Mouse (Mus musculus) stomach, postnatal 0 days (tissue): ENCODE data around the gene Cdk10.

Experiments used
- CTCF ChIP-seq: IDR thresholded peaks from 2 replicates; pipeline ENCODE4 v1.5.1; 2016; ENCODE audit warnings: antibody characterized with exemption, low read depth, mild to moderate bottlenecking, moderate library complexity
- EP300 ChIP-seq: optimal IDR thresholded peaks from 2 replicates; pipeline ENCODE3; 2016; ENCODE audit warnings: antibody characterized with exemption

DNA sequence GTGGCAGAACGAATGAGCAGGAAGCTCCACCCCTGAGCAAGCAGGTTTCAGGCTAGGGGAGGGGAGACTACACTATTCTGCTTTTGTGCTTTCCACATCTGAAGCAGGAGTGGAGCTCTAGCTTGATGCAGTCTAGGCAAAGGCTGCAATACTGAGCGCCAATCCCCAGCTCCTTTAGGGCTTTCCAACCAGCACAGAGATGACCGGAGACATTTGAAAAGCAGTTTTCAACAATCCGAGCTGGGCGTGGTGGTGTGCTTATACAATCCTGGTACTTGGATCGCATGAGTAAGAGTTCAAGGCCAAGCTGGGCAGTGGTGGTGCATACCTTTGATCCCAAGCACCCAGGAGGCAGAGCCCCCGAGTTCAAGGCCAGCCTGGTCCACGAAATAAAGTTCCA is 32.7 kb upstream of the Cdk10 start:
- TF ChIP-seq CTCF (no peak), EP300 (no peak)
